Mouse (Mus musculus) adrenal gland, adult 18-20 months (tissue): ENCODE data around the gene Mylip. TPM values are rescaled to one million over a fixed set of nuclear protein-coding genes. Genes with fewer than 3 reads are reported as not detected.

Experiments
- total RNA-seq, 2 experiments: library from RNA; stranded (reverse); gene quantifications; 1 replicate in 1 of 2; 2 replicates in 1 of 2; pipeline ENCODE4 v1.2.3; 2021

Gene Mylip
- total RNA-seq, 2 experiments from 2014 or later: 6.9 to 7.5 TPM

Other genes with a start within 250 kb of the Mylip start
- gene Gmpr, start 117.7 kb downstream of the Mylip start, total RNA-seq: 10 to 100 TPM; 40.3 to 84.5 TPM